7 mouse cellular contexts compared by ENCODE assay signal in genomic region chr19:16050220-16051055, GRCm38 (mm10).
DNase-seq lines count a peak whose midpoint lies in the region; ATAC-seq and TF ChIP-seq lines count a peak whose summit lies in the region.

No protein-coding gene starts in this region.

- H3K4me2 ChIP-seq in forebrain, embryonic 16.5 days (ENCODE audit: low read length) = peak overlapping the region; percentile 81
- peak overlapping the region; percentile 63 for H3K4me2 ChIP-seq in liver, postnatal 0 days (ENCODE audit: low read depth, low read length)

- H3K9ac ChIP-seq in forebrain, embryonic 16.5 days (replicated peaks; ENCODE audit: low read depth, low read length) = peak overlapping the region; percentile 50
- no peak overlapping the region for H3K9ac ChIP-seq in liver, postnatal 0 days (replicated peaks)

- H3K36me3 ChIP-seq in forebrain, embryonic 16.5 days (ENCODE audit: control insufficient read depth, insufficient read depth) = no peaks in the 10 kb centered on the region
- H3K36me3 ChIP-seq in liver, postnatal 0 days (replicated peaks; ENCODE audit: insufficient read depth, low read length) = no peaks in the 10 kb centered on the region

- H3K4me1 ChIP-seq in forebrain, embryonic 16.5 days (replicated peaks; ENCODE audit: control insufficient read depth, insufficient read depth, low read length) = peaks cover 3% of the 10 kb centered on the region; the same call in 1 of the 2 replicates
- H3K4me1 ChIP-seq in liver, postnatal 0 days (ENCODE audit: insufficient read depth) = peaks cover 2% of the 10 kb centered on the region; the same call in 1 of the 2 replicates

- peak overlapping the region; percentile 50 for H3K27ac ChIP-seq in forebrain, embryonic 16.5 days (ENCODE audit: low read length)
- peak overlapping the region; percentile 96 for H3K27ac ChIP-seq in layer of hippocampus, adult 2 months
- H3K27ac ChIP-seq in liver, postnatal 0 days (ENCODE audit: low read depth) = no peak overlapping the region

- ATAC-seq in CD4-positive, CD25-positive, alpha-beta regulatory T cell, adult 4 months = peak; percentile 41
- ATAC-seq in forebrain, embryonic 16.5 days = peak; percentile 80
- ATAC-seq in liver, postnatal 0 days = no peak

- H3K27me3 ChIP-seq in forebrain, embryonic 16.5 days (replicated peaks; ENCODE audit: control insufficient read depth, insufficient read depth, low read length) = no peaks in the 10 kb centered on the region
- no peaks in the 10 kb centered on the region for H3K27me3 ChIP-seq in liver, postnatal 0 days (ENCODE audit: insufficient read depth, low read length)

- WGBS in forebrain, embryonic 16.5 days = 5% methylated on average over 17 of the region's 18 CpGs
- 30% methylated on average over 18 of the region's 18 CpGs for WGBS in liver, postnatal 0 days (ENCODE audit: insufficient replicate concordance)

- H3K4me3 ChIP-seq in forebrain, embryonic 16.5 days (replicated peaks; ENCODE audit: low read length) = peak overlapping the region; percentile 42
- H3K4me3 ChIP-seq in layer of hippocampus, adult 2 months = peak overlapping the region; percentile 60
- peak overlapping the region; percentile 31 for H3K4me3 ChIP-seq in liver, postnatal 0 days (ENCODE audit: low read depth, low read length)

- peak; percentile 57 for DNase-seq in NIH3T3 (ENCODE audit: low read depth)
- peak in 1 of 2 experiments; percentile 44 for DNase-seq in layer of hippocampus, adult 2 months (ENCODE audit: low spot score in 2 of 2)
- no peak for DNase-seq in liver, postnatal 0 days
- DNase-seq in retina, postnatal 1 day = peak; percentile 70
- no peak for DNase-seq in kidney, postnatal 36 days

- TF ChIP-seq EP300 in liver, postnatal 0 days (IDR thresholded peaks at IDR 0.05; ENCODE audit: low read depth) = no peak

- no peak for TF ChIP-seq CTCF in layer of hippocampus, adult 2 months (conservative IDR thresholded peaks at IDR 0.05)
- no peak for TF ChIP-seq CTCF in liver, postnatal 0 days (IDR thresholded peaks at IDR 0.05; ENCODE audit: low read depth)

- H3K9me3 ChIP-seq in forebrain, embryonic 16.5 days (ENCODE audit: control insufficient read depth, low read length) = no peaks in the 10 kb centered on the region
- no peaks in the 10 kb centered on the region for H3K9me3 ChIP-seq in liver, postnatal 0 days (ENCODE audit: low read length)

Comparison
In these comparisons a context has a peak if more than half of its experiments do, and no peak if none do; other contexts are left out.
1. DNase-seq: peak in NIH3T3 (single experiment) and retina, postnatal 1 day (single experiment); none in liver, postnatal 0 days (single experiment) and kidney, postnatal 36 days (0 of 2).
2. Peak in every context shown above with its lines, with median percentiles within 50 percentile points of each other: H3K4me3 ChIP-seq.